Mouse (Mus musculus): Measurements from ENCODE around the gene Necap2.
A peak's percentile ranks its signal among the peaks of the same experiment; 100 is the strongest.

Gene Necap2

DNA sequence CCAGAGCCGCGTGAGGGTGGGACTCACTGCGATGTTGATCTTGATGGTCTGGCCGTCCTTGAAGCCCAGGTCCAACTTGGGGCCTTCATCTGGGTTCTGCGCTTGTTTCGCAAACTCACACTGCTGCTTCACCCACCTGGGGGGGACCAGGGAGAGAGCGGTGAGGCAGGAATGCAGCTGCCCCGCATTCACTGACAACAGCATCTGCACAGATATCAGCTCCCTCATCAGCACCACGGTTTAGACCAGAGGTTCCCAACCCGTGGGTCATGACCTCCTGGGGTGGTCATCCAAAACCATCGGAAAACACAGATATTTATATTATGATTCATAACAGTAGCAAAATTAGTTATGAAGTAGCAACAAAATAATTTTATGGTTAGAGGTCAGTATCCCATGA is 5.7 kb downstream of the Necap2 start:
- no peak for DNase-seq

DNA sequence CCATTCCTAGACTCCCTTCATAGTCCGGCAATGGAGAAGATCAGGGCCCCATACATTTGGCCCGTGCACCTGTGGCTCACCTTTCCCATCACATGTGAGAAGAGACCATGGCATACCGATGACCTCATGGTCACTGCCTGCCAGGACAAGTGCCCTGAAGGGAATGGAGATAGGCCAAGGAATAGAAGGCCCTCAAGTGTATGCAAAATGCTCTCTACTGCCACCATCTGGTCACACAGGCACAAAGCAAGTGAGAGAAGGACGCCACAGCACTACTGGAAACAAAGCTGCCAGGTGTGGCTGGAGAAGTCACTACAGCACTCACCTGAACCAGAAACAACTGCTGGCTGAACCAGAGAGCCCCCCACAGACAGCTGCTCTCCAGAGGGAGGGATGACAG is 8.4 kb downstream of the Necap2 start:
- no peak for DNase-seq

DNA sequence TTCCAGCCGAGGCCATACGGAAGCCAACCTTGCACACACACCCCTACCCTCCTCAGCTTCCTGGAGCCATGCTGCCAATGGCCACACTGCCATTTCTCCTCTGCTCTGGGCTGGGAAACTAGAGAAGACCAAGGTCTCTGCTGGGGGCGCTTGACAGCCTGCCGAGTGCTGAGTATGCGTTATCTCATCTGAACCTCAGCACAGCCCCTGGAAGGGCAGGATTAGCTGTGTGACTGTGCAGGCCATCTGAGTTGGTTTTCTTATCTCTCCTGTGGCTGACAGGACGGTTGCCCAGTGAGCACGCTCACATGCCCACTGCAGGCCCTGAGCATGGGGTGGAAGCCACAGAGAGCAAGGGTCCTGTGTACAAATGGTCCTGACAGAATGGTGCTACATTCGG is 9.5 kb downstream of the Necap2 start:
- no peak for DNase-seq

DNA sequence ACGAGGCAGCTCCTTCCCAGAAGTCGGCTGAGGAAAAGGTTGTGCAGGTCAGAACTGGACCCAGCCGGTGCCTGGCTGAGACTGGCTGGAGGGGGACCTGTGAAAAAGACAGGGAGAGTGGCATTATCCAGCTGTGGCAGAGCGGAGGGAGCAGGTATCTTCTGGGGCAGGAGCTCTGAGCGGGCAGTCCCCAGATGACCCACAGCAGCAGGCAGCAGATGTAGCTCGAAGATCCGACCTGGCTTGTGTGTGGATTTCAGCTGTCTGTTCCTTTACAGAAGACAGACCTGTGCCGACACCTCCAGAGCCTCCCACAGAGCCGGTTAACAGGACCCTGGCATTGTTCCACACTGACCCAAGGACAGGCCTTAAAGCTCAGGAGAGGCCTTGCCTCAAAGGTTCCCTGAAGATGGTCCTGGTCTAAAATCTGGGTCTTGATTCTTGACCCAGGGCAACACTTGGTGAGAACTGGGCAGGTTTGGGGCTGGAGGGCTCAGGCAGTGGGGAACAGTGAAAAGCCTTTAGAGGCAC is 10.6 kb downstream of the Necap2 start:
- no peak for DNase-seq

DNA sequence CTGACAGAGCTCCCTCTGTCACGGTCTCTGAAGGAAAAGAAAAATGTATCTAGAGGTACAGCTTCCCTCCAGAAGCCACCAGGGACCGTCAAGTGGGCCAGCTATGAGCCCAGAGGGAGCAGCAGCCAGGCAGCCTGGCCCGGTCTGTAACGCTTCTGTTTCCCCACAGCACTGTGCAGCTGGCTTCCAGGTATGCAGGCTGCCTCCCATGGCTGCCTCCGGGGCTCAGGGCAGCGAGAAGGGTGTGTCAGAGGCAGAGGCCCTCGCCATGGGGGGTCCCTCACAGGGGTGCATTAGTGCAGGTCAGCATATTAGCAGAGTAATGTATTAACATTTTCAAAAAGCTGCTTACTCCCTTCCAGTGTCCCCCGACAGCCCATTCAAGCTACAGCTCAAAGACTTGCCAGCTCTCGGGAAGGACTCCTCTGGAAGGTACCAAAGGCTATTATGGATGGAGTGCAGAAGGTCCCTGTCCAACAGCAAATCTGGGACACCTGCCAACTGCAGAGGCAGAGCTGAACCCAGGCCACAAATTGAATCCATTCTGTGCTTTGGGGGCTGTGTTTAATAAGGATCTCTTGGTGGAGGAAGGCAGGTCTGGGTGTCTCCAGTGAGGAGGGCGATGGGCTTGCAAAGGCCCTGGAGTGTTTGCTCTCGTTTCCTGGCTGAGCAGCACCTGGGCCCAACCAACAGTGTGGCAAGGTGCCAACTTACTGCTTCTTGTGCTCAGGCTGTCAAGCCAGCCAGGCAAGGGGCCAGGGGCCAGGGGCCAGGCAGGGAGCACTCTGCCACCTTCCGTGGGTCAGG is 11.2 kb downstream of the Necap2 start:
- DNase-seq, result no peak

DNA sequence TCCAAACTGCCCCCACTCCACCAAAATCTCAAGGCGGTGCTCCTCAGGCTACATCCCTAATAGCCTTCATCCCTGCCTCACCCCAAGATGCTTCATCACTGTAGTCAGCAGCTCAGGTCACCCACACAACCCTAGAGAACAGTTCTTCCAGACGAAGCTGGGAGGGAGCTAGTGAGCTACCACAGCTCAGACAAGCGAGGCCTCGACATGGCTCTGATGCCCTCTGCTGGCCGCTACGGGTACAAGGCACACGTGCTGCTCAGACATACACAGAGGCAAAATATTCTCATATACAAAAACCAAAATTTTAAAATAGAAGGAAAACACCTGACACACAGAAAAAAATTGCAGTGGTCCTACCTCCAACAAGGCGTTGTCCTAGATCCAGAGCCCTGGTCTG is 13.0 kb downstream of the Necap2 start:
- peak; percentile 85 for DNase-seq

- DNase-seq, result no peak
Observed at GRCm38 (mm10) chr4:141064104-141064659, 14.0 kb downstream of the Necap2 start.

- DNase-seq, result peak; percentile 99
Observed at GRCm38 (mm10) chr4:141060426-141061301, 17.5 kb downstream of the Necap2 start, which contains the start of gene Crocc. Gene Crocc, minus strand, starts transcription at chr4:141060550.

GRCm38 (mm10) chr4:141059616-141060425 is 18.3 kb downstream of the Necap2 start:
- no peak for DNase-seq

DNA sequence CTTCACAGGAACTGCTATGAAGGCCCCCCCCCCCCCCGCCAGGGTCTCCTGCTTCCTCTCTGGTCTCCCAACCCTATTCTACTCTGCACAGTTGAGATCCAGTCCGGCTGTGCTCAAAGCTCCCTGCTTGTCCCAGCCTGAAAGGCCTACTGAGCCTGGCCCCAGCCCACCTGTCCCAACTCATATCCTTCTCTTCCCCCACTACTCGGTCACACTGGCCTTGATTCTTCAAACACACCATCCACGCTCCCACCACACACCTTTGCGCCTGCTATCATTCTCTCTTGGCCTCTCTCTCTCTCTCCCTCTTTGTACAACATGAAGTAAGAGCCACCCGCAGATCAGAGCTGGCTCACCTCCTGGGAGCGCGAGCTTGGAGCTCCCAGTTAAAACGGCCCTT is 19.3 kb downstream of the Necap2 start:
- DNase-seq, result no peak

- no peak for DNase-seq
Observed at GRCm38 (mm10) chr4:141056970-141057369, 21.2 kb downstream of the Necap2 start.

GRCm38 (mm10) chr4:141053568-141054161 is 24.5 kb downstream of the Necap2 start:
- DNase-seq, result peak; percentile 80

- no peak for DNase-seq
Observed at GRCm38 (mm10) chr4:141053138-141053537, 25.0 kb downstream of the Necap2 start.

GRCm38 (mm10) chr4:141052442-141052841 is 25.7 kb downstream of the Necap2 start:
- no peak for DNase-seq

DNA sequence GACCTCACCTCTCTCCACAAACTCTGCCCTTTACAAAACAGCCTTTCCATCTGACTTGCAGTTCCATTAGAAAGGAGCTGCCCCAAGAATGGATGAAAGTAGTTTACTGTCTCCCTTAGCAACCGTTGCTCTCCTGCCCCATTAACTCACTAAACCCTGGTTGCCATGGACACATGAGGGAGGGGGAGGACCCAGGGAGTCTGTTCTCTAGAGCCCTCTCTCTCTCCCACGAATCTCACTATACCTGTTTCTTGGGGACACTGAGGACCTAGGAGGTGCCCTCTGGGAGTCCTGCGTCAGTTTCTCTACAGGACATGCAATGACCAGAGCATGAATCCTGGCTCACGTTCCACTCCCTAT is 28.7 kb downstream of the Necap2 start:
- DNase-seq, result peak; percentile 55

GRCm38 (mm10) chr4:141048810-141049475 is 29.2 kb downstream of the Necap2 start:
- DNase-seq, result no peak

- DNase-seq, result peak; percentile 73
Observed at GRCm38 (mm10) chr4:141044816-141045215, 33.3 kb downstream of the Necap2 start.

DNA sequence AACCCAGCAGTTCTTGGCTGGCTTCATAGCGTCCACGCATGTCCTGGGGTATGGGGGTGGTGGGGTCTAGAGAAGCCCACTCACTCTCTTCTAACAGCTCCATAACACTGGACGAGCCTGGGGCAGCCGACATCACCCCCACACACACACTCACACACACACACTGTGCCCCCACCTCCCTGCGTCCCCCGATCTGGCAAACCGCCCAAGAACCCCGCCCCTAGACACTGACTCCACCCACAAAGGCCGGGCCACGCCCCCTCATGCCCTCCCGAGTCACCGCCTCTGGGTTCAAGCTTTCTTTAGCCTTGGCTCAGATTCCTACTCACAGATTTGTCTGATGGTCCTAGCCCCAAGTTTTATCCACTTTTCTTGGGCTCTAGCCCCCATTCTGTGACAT is 37.0 kb downstream of the Necap2 start:
- no peak for DNase-seq

DNA sequence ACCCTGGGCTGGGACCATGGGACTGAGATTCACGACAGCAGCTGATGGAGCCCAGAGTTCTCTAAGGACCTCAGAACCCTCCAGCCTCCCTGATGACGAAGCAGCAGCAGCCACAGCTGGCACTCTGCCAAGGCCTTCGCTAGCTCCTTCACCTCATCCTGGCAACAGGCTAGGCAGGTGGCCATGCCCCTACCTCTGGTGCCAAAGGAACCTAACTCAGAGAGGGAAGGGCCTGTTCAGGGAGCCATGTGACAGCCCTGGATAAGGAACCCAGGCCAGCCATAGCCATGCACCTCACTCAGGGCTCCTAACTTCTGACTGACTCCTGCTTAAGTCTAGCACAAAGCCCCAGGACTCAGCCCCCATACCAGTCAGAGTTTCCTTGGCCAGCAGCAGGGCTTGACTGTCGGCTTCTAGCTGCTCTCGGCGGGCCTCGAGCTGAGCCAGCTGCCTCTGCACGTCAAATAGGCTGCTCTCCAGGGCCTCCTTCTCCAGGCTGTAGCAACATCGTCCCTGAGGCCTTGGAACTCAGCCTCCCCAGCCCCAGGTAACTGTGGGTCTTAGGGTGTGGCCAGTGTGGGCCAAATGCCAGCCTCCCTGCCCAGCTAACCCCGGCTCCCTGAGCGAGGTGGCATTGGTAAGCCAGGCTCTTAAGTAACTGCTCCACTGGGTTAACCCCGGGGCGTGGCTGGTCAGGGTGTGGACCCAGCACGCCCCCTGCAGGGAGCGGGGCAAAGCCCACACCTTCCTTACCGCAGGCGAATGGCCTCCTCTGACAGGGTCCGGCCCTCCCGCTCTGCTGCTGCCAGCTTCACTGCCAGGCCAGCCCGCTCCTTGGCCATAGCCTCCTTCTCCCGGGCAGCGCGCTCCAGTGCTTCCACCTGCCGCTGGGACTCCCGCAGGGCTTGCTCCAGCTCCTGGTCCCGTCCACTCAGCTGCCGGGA is 44.3 kb downstream of the Necap2 start:
- no peak for DNase-seq

- peak; percentile 85 for DNase-seq
Observed at GRCm38 (mm10) chr4:141031733-141032132, 46.4 kb downstream of the Necap2 start.
